Mouse (Mus musculus): ENCODE data around the gene Zfp865. TPM values are rescaled to one million over a fixed set of nuclear protein-coding genes. Genes with fewer than 3 reads are reported as not detected.

The Zfp865 gene
- polyA plus RNA-seq, 1 experiment from 2014 or later, result 7.3 TPM

Other genes starting within 250 kb of the Zfp865 start
- not detected in 2 replicates for gene Fam71e2, start 249.1 kb upstream of the Zfp865 start, polyA plus RNA-seq (2014; fragmentation: Nextera tagmentation; extraction: Ambion mirVana)
- gene Il11, start 237.5 kb upstream of the Zfp865 start, polyA plus RNA-seq (2014; fragmentation: Nextera tagmentation; extraction: Ambion mirVana), result 0.19 TPM in 1 of 2 replicates, not detected in the other
- not detected in 2 replicates for gene Tmem190, start 237.4 kb upstream of the Zfp865 start, polyA plus RNA-seq (2014; fragmentation: Nextera tagmentation; extraction: Ambion mirVana)
- 1.6 and 2.6 TPM in 2 replicates for gene Tmem238, start 230.7 kb upstream of the Zfp865 start, polyA plus RNA-seq (2014; fragmentation: Nextera tagmentation; extraction: Ambion mirVana)
- gene Rpl28, start 227.5 kb upstream of the Zfp865 start, polyA plus RNA-seq (2014; fragmentation: Nextera tagmentation; extraction: Ambion mirVana), result 203 and 220 TPM in 2 replicates
- gene Ube2s, start 207.8 kb upstream of the Zfp865 start, polyA plus RNA-seq (2014; fragmentation: Nextera tagmentation; extraction: Ambion mirVana), result 476 and 526 TPM in 2 replicates
- 2.2 and 3.0 TPM in 2 replicates for gene Shisa7, start 175.7 kb upstream of the Zfp865 start, polyA plus RNA-seq (2014; fragmentation: Nextera tagmentation; extraction: Ambion mirVana)
- 2.0 and 3.2 TPM in 2 replicates for gene Isoc2b, start 150.1 kb upstream of the Zfp865 start, polyA plus RNA-seq (2014; fragmentation: Nextera tagmentation; extraction: Ambion mirVana)
- gene Isoc2a, start 143.2 kb upstream of the Zfp865 start, polyA plus RNA-seq (2014; fragmentation: Nextera tagmentation; extraction: Ambion mirVana), result 0.69 and 0.75 TPM in 2 replicates
- 0.56 and 0.59 TPM in 2 replicates for gene Gm36210, start 113.9 kb upstream of the Zfp865 start, polyA plus RNA-seq (2014; fragmentation: Nextera tagmentation; extraction: Ambion mirVana)
- 4.8 and 5.0 TPM in 2 replicates for gene Zfp628, start 105.2 kb upstream of the Zfp865 start, polyA plus RNA-seq (2014; fragmentation: Nextera tagmentation; extraction: Ambion mirVana)
- gene Nat14, start 98.3 kb upstream of the Zfp865 start, polyA plus RNA-seq (2014; fragmentation: Nextera tagmentation; extraction: Ambion mirVana), result 10.8 and 12.6 TPM in 2 replicates
- gene Ssc5d, start 94.6 kb upstream of the Zfp865 start, polyA plus RNA-seq (2014; fragmentation: Nextera tagmentation; extraction: Ambion mirVana), result 0.79 and 0.91 TPM in 2 replicates
- gene Sbk2, start 56.0 kb upstream of the Zfp865 start, polyA plus RNA-seq (2014; fragmentation: Nextera tagmentation; extraction: Ambion mirVana), result 0.33 TPM in 1 of 2 replicates, not detected in the other
- gene Sbk3, start 49.2 kb upstream of the Zfp865 start, polyA plus RNA-seq (2014; fragmentation: Nextera tagmentation; extraction: Ambion mirVana), result 0.12 TPM in 1 of 2 replicates, not detected in the other
- 58.5 and 60.0 TPM in 2 replicates for gene Zfp579, start 24.2 kb upstream of the Zfp865 start, polyA plus RNA-seq (2014; fragmentation: Nextera tagmentation; extraction: Ambion mirVana)
- 9.5 and 11.1 TPM in 2 replicates for gene Zfp524, start 6.0 kb upstream of the Zfp865 start, polyA plus RNA-seq (2014; fragmentation: Nextera tagmentation; extraction: Ambion mirVana)
- 67.0 and 68.3 TPM in 2 replicates for gene Fiz1, start 5.7 kb upstream of the Zfp865 start, polyA plus RNA-seq (2014; fragmentation: Nextera tagmentation; extraction: Ambion mirVana)
- gene Gm44973, start 4.9 kb upstream of the Zfp865 start, polyA plus RNA-seq (2014; fragmentation: Nextera tagmentation; extraction: Ambion mirVana), result 0.23 and 1.9 TPM in 2 replicates
- gene Ccdc106, start 177 bp downstream of the Zfp865 start, polyA plus RNA-seq (2014; fragmentation: Nextera tagmentation; extraction: Ambion mirVana), result 7.2 and 7.8 TPM in 2 replicates
- gene 4632433K11Rik, start 13.7 kb downstream of the Zfp865 start, polyA plus RNA-seq (2014; fragmentation: Nextera tagmentation; extraction: Ambion mirVana), result not detected in 2 replicates
- gene Zfp784, start 18.1 kb downstream of the Zfp865 start, polyA plus RNA-seq (2014; fragmentation: Nextera tagmentation; extraction: Ambion mirVana), result 3.9 and 4.8 TPM in 2 replicates
- gene Zfp580, start 31.2 kb downstream of the Zfp865 start, polyA plus RNA-seq (2014; fragmentation: Nextera tagmentation; extraction: Ambion mirVana), result 44.6 and 51.4 TPM in 2 replicates
- gene U2af2, start 41.8 kb downstream of the Zfp865 start, polyA plus RNA-seq (2014; fragmentation: Nextera tagmentation; extraction: Ambion mirVana), result 222 and 236 TPM in 2 replicates
- gene Epn1, start 59.9 kb downstream of the Zfp865 start, polyA plus RNA-seq (2014; fragmentation: Nextera tagmentation; extraction: Ambion mirVana), result 70.1 and 75.0 TPM in 2 replicates
- not detected in 2 replicates for gene Rfpl4, start 96.6 kb downstream of the Zfp865 start, polyA plus RNA-seq (2014; fragmentation: Nextera tagmentation; extraction: Ambion mirVana)
- gene Rasl2-9, start 105.6 kb downstream of the Zfp865 start, polyA plus RNA-seq (2014; fragmentation: Nextera tagmentation; extraction: Ambion mirVana), result 0.19 and 0.27 TPM in 2 replicates
- not detected in 2 replicates for gene Vmn1r55, start 129.3 kb downstream of the Zfp865 start, polyA plus RNA-seq (2014; fragmentation: Nextera tagmentation; extraction: Ambion mirVana)
- gene Vmn1r56, start 176.4 kb downstream of the Zfp865 start, polyA plus RNA-seq (2014; fragmentation: Nextera tagmentation; extraction: Ambion mirVana), result not detected in 2 replicates
- gene Vmn1r57, start 198.1 kb downstream of the Zfp865 start, polyA plus RNA-seq (2014; fragmentation: Nextera tagmentation; extraction: Ambion mirVana), result not detected in 2 replicates

All from forebrain, embryonic 11.5 days (tissue).